8 mouse cellular contexts compared by ENCODE assay signal in genomic region chrX:37048066-37048889, GRCm38 (mm10). TPM values are rescaled to one million over a fixed set of nuclear protein-coding genes. Genes with fewer than 3 reads are reported as not detected.
DNase-seq lines count a peak whose midpoint lies in the region; ATAC-seq and TF ChIP-seq lines count a peak whose summit lies in the region.

Gene Sowahd (plus strand): TSS chrX:37048845.

- peak within 1 kb of the TSS; percentile 66 for H3K4me3 ChIP-seq in E14TG2a.4 (replicated peaks; ENCODE audit: low read length)
- H3K4me3 ChIP-seq in forebrain, embryonic 16.5 days (replicated peaks; ENCODE audit: low read length): peak within 1 kb of the TSS; percentile 40
- peak within 1 kb of the TSS; percentile 23 for H3K4me3 ChIP-seq in liver, embryonic 13.5 days (replicated peaks)
- H3K4me3 ChIP-seq in stomach, embryonic 16.5 days (replicated peaks; ENCODE audit: low read length): peak within 1 kb of the TSS; percentile 35

- H3K27me3 ChIP-seq in E14TG2a.4 (ENCODE audit: insufficient read depth, low read length): peaks cover 45% of the 10 kb centered on the region
- peaks cover 7% of the 10 kb centered on the region; the same call in 1 of the 2 replicates for H3K27me3 ChIP-seq in forebrain, embryonic 16.5 days (replicated peaks; ENCODE audit: control insufficient read depth, insufficient read depth, low read length)
- peaks cover 75% of the 10 kb centered on the region for H3K27me3 ChIP-seq in liver, embryonic 13.5 days
- peaks cover 14% of the 10 kb centered on the region for H3K27me3 ChIP-seq in stomach, embryonic 16.5 days (ENCODE audit: control insufficient read depth, insufficient read depth, low read length)

- H3K36me3 ChIP-seq in E14TG2a.4 (ENCODE audit: insufficient read depth, low read length): no peaks in the 10 kb centered on the region
- H3K36me3 ChIP-seq in forebrain, embryonic 16.5 days (ENCODE audit: control insufficient read depth, insufficient read depth): no peaks in the 10 kb centered on the region
- no peaks in the 10 kb centered on the region for H3K36me3 ChIP-seq in liver, embryonic 13.5 days
- H3K36me3 ChIP-seq in stomach, embryonic 16.5 days (ENCODE audit: control insufficient read depth, insufficient read depth, low read length): no peaks in the 10 kb centered on the region

- peaks cover 4% of the 10 kb centered on the region for H3K4me1 ChIP-seq in E14TG2a.4 (replicated peaks; ENCODE audit: low read depth, low read length)
- peaks cover 8% of the 10 kb centered on the region for H3K4me1 ChIP-seq in forebrain, embryonic 16.5 days (replicated peaks; ENCODE audit: control insufficient read depth, insufficient read depth, low read length)
- no peaks in the 10 kb centered on the region for H3K4me1 ChIP-seq in liver, embryonic 13.5 days (replicated peaks)
- H3K4me1 ChIP-seq in stomach, embryonic 16.5 days (ENCODE audit: control insufficient read depth, insufficient read depth, low read length): no peaks in the 10 kb centered on the region

- TF ChIP-seq CTCF in E14TG2a.4 (conservative IDR thresholded peaks at IDR 0.05; ENCODE audit: low read length): no peak

- no peak within 1 kb of the TSS for H3K27ac ChIP-seq in forebrain, embryonic 16.5 days (ENCODE audit: low read length)
- no peak within 1 kb of the TSS for H3K27ac ChIP-seq in liver, embryonic 13.5 days
- no peak within 1 kb of the TSS for H3K27ac ChIP-seq in stomach, embryonic 16.5 days (ENCODE audit: low read length)

- DNase-seq in adrenal gland, adult 2 months: peak; percentile 47
- no peak for DNase-seq in adrenal gland, adult 8-10 months
- no peak for DNase-seq in liver, embryonic 13.5 days
- no peak for DNase-seq in right cerebral cortex, postnatal 14 days
- no peak for DNase-seq in cerebellum, adult 9-10 months

- H3K9ac ChIP-seq in forebrain, embryonic 16.5 days (replicated peaks; ENCODE audit: low read depth, low read length): peak within 1 kb of the TSS; percentile 41
- no peak within 1 kb of the TSS for H3K9ac ChIP-seq in liver, embryonic 13.5 days
- H3K9ac ChIP-seq in stomach, embryonic 16.5 days (ENCODE audit: low read length): peak within 1 kb of the TSS; percentile 39; the same call in 1 of the 2 replicates

- H3K4me2 ChIP-seq in forebrain, embryonic 16.5 days (ENCODE audit: low read length): peak within 1 kb of the TSS; percentile 71
- H3K4me2 ChIP-seq in liver, embryonic 13.5 days: peak within 1 kb of the TSS; percentile 46
- peak within 1 kb of the TSS; percentile 58 for H3K4me2 ChIP-seq in stomach, embryonic 16.5 days (ENCODE audit: low read depth, low read length)

- no peaks in the 10 kb centered on the region for H3K9me3 ChIP-seq in E14TG2a.4 (ENCODE audit: low read length)
- no peaks in the 10 kb centered on the region; the same call in 1 of the 2 replicates for H3K9me3 ChIP-seq in forebrain, embryonic 16.5 days (ENCODE audit: control insufficient read depth, low read length)
- no peaks in the 10 kb centered on the region for H3K9me3 ChIP-seq in liver, embryonic 13.5 days (replicated peaks)
- no peaks in the 10 kb centered on the region for H3K9me3 ChIP-seq in stomach, embryonic 16.5 days (replicated peaks; ENCODE audit: control insufficient read depth, low read length)

- 17% methylated on average over 35 of the region's 38 CpGs for WGBS in forebrain, embryonic 16.5 days
- WGBS in liver, embryonic 13.5 days (ENCODE audit: insufficient replicate concordance): 12% methylated on average over 37 of the region's 38 CpGs
- 13% methylated on average over 38 of the region's 38 CpGs for WGBS in stomach, embryonic 16.5 days

- ATAC-seq in forebrain, embryonic 16.5 days: no peak
- no peak for ATAC-seq in liver, embryonic 13.5 days (ENCODE audit: low read depth)
- ATAC-seq in stomach, embryonic 16.5 days (ENCODE audit: insufficient read depth, low FRiP score): no peak

RNA-seq across cellular contexts. Expression of gene Sowahd, which starts in this region (rescaled TPM):
- total RNA-seq in adrenal gland, adult 2 months (2021): 1 to 10 TPM in 1 of 2 experiments, under 1 TPM in 1; 0.17 to 1.8 TPM
- 0.13 and 0.46 TPM in 2 replicates for polyA plus RNA-seq in adrenal gland, adult 2 months (2012; rRNA removed)
- 1 to 10 TPM in 2 of 4 experiments, under 1 TPM in 2; 0.63 to 5.0 (median 1.9) TPM for total RNA-seq in adrenal gland, adult 8-10 months (2022)
- not detected in 2 replicates for polyA plus RNA-seq in forebrain, embryonic 16.5 days (2015; fragmentation: Nextera tagmentation; extraction: Ambion mirVana)
- polyA plus RNA-seq in liver, embryonic 13.5 days (2015; fragmentation: Nextera tagmentation; extraction: Ambion mirVana): 0.14 TPM in 1 of 2 replicates, not detected in the other
- not detected in 2 replicates for polyA plus RNA-seq in stomach, embryonic 16.5 days (2015; fragmentation: Nextera tagmentation; extraction: Ambion mirVana)
